Mouse (Mus musculus) CH12.LX (cell line): ENCODE data around the gene Tex33. TPM values are rescaled to one million over a fixed set of nuclear protein-coding genes. Genes with fewer than 3 reads are reported as not detected.

Source experiments
- DNase-seq: peaks from one replicate; pipeline ENCODE4 v3.0.0-alpha.2; 2013; ENCODE audit errors: extremely low read depth
- H3K27ac ChIP-seq: 2 replicates; pipeline ENCODE4 v1.5.1; 2012; ENCODE audit warnings: low read depth, mild to moderate bottlenecking, control low read depth, moderate library complexity; ENCODE audit not compliant: insufficient read depth
- H3K27me3 ChIP-seq: replicated peaks from 2 replicates; pipeline ENCODE3; 2012; ENCODE audit warnings: inconsistent platforms
- H3K36me3 ChIP-seq, 2 experiments: replicated peaks in 1 of 2; 2 replicates each; pipeline versions ENCODE3 to v1.6.1; 2012; ENCODE audit warnings: inconsistent platforms in 1 of 2, low read length in 1 of 2, mild to moderate bottlenecking in 1 of 2, mixed read lengths in 1 of 2, moderate library complexity in 1 of 2; ENCODE audit not compliant: control insufficient read depth in 1 of 2, insufficient read depth in 1 of 2
- H3K4me1 ChIP-seq, 2 experiments: 2 replicates each; pipeline ENCODE4 v1.6.1; 2012; ENCODE audit warnings: inconsistent platforms in 1 of 2, moderate library complexity in 1 of 2; ENCODE audit not compliant: insufficient read depth in 2 of 2, control insufficient read depth in 1 of 2
- H3K4me2 ChIP-seq: 2 replicates; pipeline ENCODE4 v1.6.1; 2012; ENCODE audit warnings: low read depth, mild to moderate bottlenecking, control low read depth; ENCODE audit not compliant: poor library complexity, insufficient read depth, severe bottlenecking
- H3K4me3 ChIP-seq, 3 experiments: fragments of 150-350 bp in 1 of 3; sonication (generic) in 1 of 3; replicated peaks in 1 of 3; 2 replicates each; pipeline versions ENCODE3 to v1.5.1; 2011 to 2012; ENCODE audit warnings: low read depth in 2 of 3, low read length in 2 of 3, mild to moderate bottlenecking in 2 of 3, moderate library complexity in 2 of 3, control low read depth in 1 of 3, improper control_type of control experiment in 1 of 3, inconsistent platforms in 1 of 3, mixed read lengths in 1 of 3; ENCODE audit not compliant: poor library complexity in 1 of 3
- H3K79me2 ChIP-seq: replicated peaks from 2 replicates; pipeline ENCODE4 v1.6.1; 2012; ENCODE audit warnings: mild to moderate bottlenecking, moderate library complexity; ENCODE audit not compliant: control insufficient read depth, poor library complexity, insufficient read depth, severe bottlenecking; ENCODE audit errors: extremely low read depth
- H3K9ac ChIP-seq: 2 replicates; pipeline ENCODE4 v1.6.1; 2012; ENCODE audit warnings: low read depth, mild to moderate bottlenecking, control low read depth, moderate library complexity; ENCODE audit not compliant: insufficient read depth
- H3K9me3 ChIP-seq: replicated peaks from 2 replicates; pipeline ENCODE3; 2012; ENCODE audit warnings: low read length, inconsistent platforms, mixed read lengths
- CTCF ChIP-seq, 2 experiments: IDR thresholded peaks in 1 of 2; conservative IDR thresholded peaks in 1 of 2; 2 replicates each; pipeline ENCODE4 v1.5.1; 2011 to 2012; ENCODE audit warnings: low read depth in 2 of 2, low read length in 2 of 2, improper control_type of control experiment in 1 of 2, inconsistent platforms in 1 of 2, mild to moderate bottlenecking in 1 of 2, moderate library complexity in 1 of 2
- EP300 ChIP-seq: IDR thresholded peaks from 2 replicates; pipeline ENCODE4 v1.6.1; 2011; ENCODE audit warnings: low read length, improper control_type of control experiment
- MAX ChIP-seq: IDR thresholded peaks from 2 replicates; pipeline ENCODE4 v1.6.1; 2011; ENCODE audit warnings: low read length, improper control_type of control experiment
- MEF2A ChIP-seq: IDR thresholded peaks from 2 replicates; pipeline ENCODE4 v1.6.1; 2014; ENCODE audit warnings: low read depth, mild to moderate bottlenecking, inconsistent platforms, low read length, improper control_type of control experiment, borderline replicate concordance
- NRF1 ChIP-seq: IDR thresholded peaks from 2 replicates; pipeline ENCODE4 v1.6.1; 2014; ENCODE audit warnings: low read depth, mild to moderate bottlenecking, inconsistent platforms, low read length, improper control_type of control experiment, moderate library complexity
- PAX5 ChIP-seq: IDR thresholded peaks from 2 replicates; pipeline ENCODE4 v1.6.1; 2012; ENCODE audit warnings: low read length, inconsistent platforms, mixed read lengths
- POLR2AphosphoS2 ChIP-seq: IDR thresholded peaks from 2 replicates; pipeline ENCODE4 v1.6.1; 2011; ENCODE audit warnings: low read depth, low read length, improper control_type of control experiment
- RAD21 ChIP-seq: IDR thresholded peaks from 2 replicates; pipeline ENCODE4 v1.6.1; 2011; ENCODE audit warnings: low read depth, mild to moderate bottlenecking, low read length, improper control_type of control experiment, moderate library complexity
- RCOR1 ChIP-seq: conservative IDR thresholded peaks from 2 replicates; pipeline ENCODE4 v1.6.1; 2012; ENCODE audit warnings: low read depth, mild to moderate bottlenecking, inconsistent platforms, low read length, improper control_type of control experiment
- SMC3 ChIP-seq: IDR thresholded peaks from 2 replicates; pipeline ENCODE4 v1.6.1; 2011; ENCODE audit warnings: low read depth, low read length, improper control_type of control experiment
- USF1 ChIP-seq: IDR thresholded peaks from 2 replicates; pipeline ENCODE4 v1.6.1; 2014; ENCODE audit warnings: low read depth, mild to moderate bottlenecking, inconsistent platforms, low read length, improper control_type of control experiment
- USF2 ChIP-seq: conservative IDR thresholded peaks from 2 replicates; pipeline ENCODE4 v1.6.1; 2011; ENCODE audit warnings: low read depth, low read length, improper control_type of control experiment
- ZMIZ1 ChIP-seq: IDR thresholded peaks from 2 replicates; pipeline ENCODE4 v1.6.1; 2012; ENCODE audit warnings: low read depth, mild to moderate bottlenecking, inconsistent platforms, low read length, improper control_type of control experiment
- dilution Hi-C: fragments of 300-500 bp; cut with MboI; formaldehyde crosslinking; loops from 2 replicates; pipeline ENCODE4 v1.14.3; 2020; ENCODE audit warnings: low sequenced_read_pairs; ENCODE audit not compliant: extremely low pct_unique_long_range_greater_than_20kb, extremely low pct_ligation_motif_present
- in situ Hi-C: fragments of 300-500 bp; cut with MboI; formaldehyde crosslinking; loops from 3 replicates; pipeline ENCODE4 v1.14.3; 2019; ENCODE audit warnings: low sequenced_read_pairs, low pct_ligation_motif_present, low pct_unique_long_range_greater_than_20kb, mixed read lengths
- polyA plus RNA-seq: library from polyadenylated mRNA; unstranded; fragments of >175 nt; gene quantifications from 2 replicates; pipeline ENCODE4 v1.2.1, GENCODE M21; 2012; ENCODE audit warnings: low read depth; ENCODE audit not compliant: insufficient read length
- total RNA-seq, 2 experiments: library from RNA; depleted of rRNA; stranded (reverse); fragments of 300-350 nt in 1 of 2; fragments of >200 nt in 1 of 2; gene quantifications; 2 replicates each; pipeline ENCODE4 v1.2.3; 2012 to 2014

The Tex33 gene
- total and polyA plus RNA-seq, 3 experiments: not detected

DNA sequence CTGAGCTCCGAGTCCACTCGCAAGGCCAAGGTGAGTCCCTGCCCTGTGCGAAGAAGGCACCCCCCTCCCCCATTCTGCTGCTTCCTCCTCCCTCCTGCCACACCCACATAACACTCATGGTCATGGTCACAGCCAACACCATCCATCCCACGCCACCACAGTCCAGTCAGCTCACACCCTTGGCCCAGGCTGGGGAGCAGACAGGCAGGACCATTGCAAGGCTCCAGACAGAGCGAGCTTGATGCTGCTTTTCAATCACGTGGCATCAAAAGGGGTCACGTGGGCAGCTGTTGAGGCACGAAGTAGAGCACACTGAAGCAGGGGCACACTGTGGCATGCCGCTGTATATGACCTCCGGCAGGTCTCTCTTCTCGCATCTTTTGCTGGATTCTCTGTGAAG lies 40.0 kb upstream of the Tex33 start:
- Histone ChIP-seq H3K9me3 (no peaks in the 10 kb centered on the region), H3K27me3 (peaks cover 54% of the 10 kb centered on the region), H3K4me3 (no peak overlapping the region), H3K27ac (no peak overlapping the region), H3K9ac (no peak overlapping the region), H3K4me1 (peaks cover 20 to 48% of the 10 kb centered on the region in 2 experiments), H3K36me3 (no peaks in the 10 kb centered on the region), H3K4me2 (no peak overlapping the region), H3K79me2 (no peaks in the 10 kb centered on the region)
- dilution Hi-C loops (no loop called here), in situ Hi-C loops (loop anchor here (25.0 kb wide), 1 partner anchor 302 kb away; no protein-coding TSS in a partner anchor)
- no peak for DNase-seq
- no peak for TF ChIP-seq RCOR1
- TF ChIP-seq USF1: 0 out of 2 replicates have a peak, but pooled peaks have one; percentile 9

GRCm38 (mm10) chr15:78434896-78435520 lies 39.3 kb upstream of the Tex33 start:
- peaks cover 21 to 48% of the 10 kb centered on the region in 2 experiments for H3K4me1 ChIP-seq
- no peak overlapping the region for H3K4me2 ChIP-seq
- no peaks in the 10 kb centered on the region for H3K9me3 ChIP-seq
- peak; percentile 47 for DNase-seq
- H3K27me3 ChIP-seq: peaks cover 54% of the 10 kb centered on the region
- dilution Hi-C loops (no loop called here), in situ Hi-C loops (loop anchor here (25.0 kb wide), 1 partner anchor 302 kb away; no protein-coding TSS in a partner anchor)
- TF ChIP-seq RAD21 (peak; percentile 57), CTCF (conservative IDR thresholded peaks at IDR 0.05 in 1 of 2, IDR thresholded peaks at IDR 0.05 in 1 of 2; ENCODE audit: low read depth in 2 of 2, low read length in 2 of 2) (peak; percentile 59 to 73), POLR2AphosphoS2 (no peak), SMC3 (peak; percentile 62), ZMIZ1 (no peak), NRF1 (no peak)
- H3K79me2 ChIP-seq: no peaks in the 10 kb centered on the region
- no peaks in the 10 kb centered on the region for H3K36me3 ChIP-seq
- H3K9ac ChIP-seq: no peak overlapping the region
- no peak overlapping the region for H3K27ac ChIP-seq
- no peak overlapping the region for H3K4me3 ChIP-seq

DNA sequence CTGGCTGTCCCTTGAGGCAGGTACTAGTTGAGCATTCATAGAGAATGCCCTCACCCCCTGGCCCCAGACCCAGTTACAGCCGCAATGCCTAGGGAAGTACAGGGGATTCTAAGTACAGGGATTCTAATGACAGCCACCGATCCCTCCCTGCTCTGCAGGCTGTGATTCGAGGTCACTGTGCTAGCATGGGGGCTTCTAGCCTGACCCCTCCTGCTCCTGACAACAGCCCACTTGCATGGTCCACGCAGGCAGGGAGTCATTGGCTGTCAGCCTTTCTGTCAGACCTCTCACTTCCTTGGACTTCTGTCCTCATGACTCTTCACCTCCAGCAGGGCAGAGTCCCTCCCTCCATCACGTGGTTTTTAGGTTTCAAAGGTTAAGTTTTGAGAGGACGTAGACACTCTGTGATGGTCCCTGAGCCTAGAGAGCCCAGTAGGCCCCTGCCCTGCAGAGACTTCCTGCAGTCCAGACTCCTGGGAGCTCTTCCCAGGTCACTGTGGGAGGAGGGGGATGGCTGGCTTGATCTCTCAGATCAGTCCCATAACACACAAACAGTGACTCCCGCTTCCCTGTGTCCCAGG lies 35.9 kb upstream of the Tex33 start:
- TF ChIP-seq PAX5: no peak
- TF ChIP-seq MEF2A: no peak
- no peak for TF ChIP-seq ZMIZ1
- no peak for TF ChIP-seq POLR2AphosphoS2
- no peak for TF ChIP-seq EP300
- TF ChIP-seq MAX: no peak
- no peak for TF ChIP-seq SMC3
- no peak for TF ChIP-seq USF2
- H3K9me3 ChIP-seq: peaks cover 8% of the 10 kb centered on the region
- peaks cover 13 to 39% of the 10 kb centered on the region in 2 experiments for H3K4me1 ChIP-seq
- H3K4me3 ChIP-seq: no peak overlapping the region
- H3K4me2 ChIP-seq: no peak overlapping the region
- in situ Hi-C loops (loop anchor here (25.0 kb wide), 1 partner anchor 306 kb away; no protein-coding TSS in a partner anchor), dilution Hi-C loops (no loop called here)
- H3K9ac ChIP-seq: no peak overlapping the region
- H3K36me3 ChIP-seq: no peaks in the 10 kb centered on the region
- peaks cover 28% of the 10 kb centered on the region for H3K27me3 ChIP-seq
- H3K79me2 ChIP-seq: no peaks in the 10 kb centered on the region
- no peak overlapping the region for H3K27ac ChIP-seq
- DNase-seq: no peak
